In genomic region chr8:120329030-120329748, GRCm38 (mm10) we compare ENCODE assay signal across 11 mouse cellular contexts.
A peak's percentile ranks its signal among the peaks of the same experiment; 100 is the strongest.
DNase-seq lines count a peak whose midpoint lies in the region; ATAC-seq lines count a peak whose summit lies in the region.
"Had no signal": no experiment of that assay in that cellular context is flagged by ENCODE, and none has a peak within 500 bp of the region (broad histone marks: within the 10 kb centered on the region; RNA-seq: fewer than 3 reads in every experiment).

No protein-coding gene starts in this region.

- no peak overlapping the region for H3K4me3 ChIP-seq in liver, embryonic 13.5 days (replicated peaks)
- H3K4me3 ChIP-seq in liver, embryonic 11.5 days (ENCODE audit: low read depth, low read length) = no peak overlapping the region
- H3K4me3 ChIP-seq in neural tube, embryonic 15.5 days (replicated peaks) = no peak overlapping the region

- ATAC-seq in liver, embryonic 13.5 days (ENCODE audit: low read depth) = no peak
- no peak for ATAC-seq in liver, embryonic 11.5 days (replicated peaks; ENCODE audit: low FRiP score)
- ATAC-seq in erythroid progenitor cell, adult 5-6 weeks (replicated peaks; ENCODE audit: low FRiP score, poor library complexity, severe bottlenecking) = peak; percentile 65
- ATAC-seq in neural tube, embryonic 15.5 days (ENCODE audit: low FRiP score) = peak; percentile 58; the same call in 1 of the 2 replicates
- no peak for ATAC-seq in monocyte, adult 5-6 weeks (replicated peaks; ENCODE audit: insufficient number of reproducible peaks, low FRiP score, low TSS enrichment, poor library complexity, severe bottlenecking)
- ATAC-seq: Patski had no signal

- H3K9me3 ChIP-seq in liver, embryonic 13.5 days (replicated peaks) = no peaks in the 10 kb centered on the region
- no peaks in the 10 kb centered on the region for H3K9me3 ChIP-seq in liver, embryonic 11.5 days (ENCODE audit: control insufficient read depth, low read length)
- no peaks in the 10 kb centered on the region for H3K9me3 ChIP-seq in neural tube, embryonic 15.5 days (replicated peaks)

- H3K4me1 ChIP-seq in liver, embryonic 13.5 days (replicated peaks) = peaks cover 78% of the 10 kb centered on the region
- peaks cover 48% of the 10 kb centered on the region for H3K4me1 ChIP-seq in liver, embryonic 11.5 days (replicated peaks; ENCODE audit: control insufficient read depth, insufficient read depth, low read length)
- peaks cover 28% of the 10 kb centered on the region for H3K4me1 ChIP-seq in neural tube, embryonic 15.5 days

- peak; percentile 86 to 88 for DNase-seq in cerebellum, postnatal 10 days
- DNase-seq in cerebellum, adult 8-10 months = no peak
- DNase-seq in liver, embryonic 13.5 days = no peak
- DNase-seq in liver, embryonic 11.5 days (ENCODE audit: low spot score) = no peak
- no peak for DNase-seq in thymus, postnatal 10 days (ENCODE audit: low spot score in 2 of 2)
- DNase-seq: B cell, adult 2 months; lung, postnatal 4 days had no signal

- H3K27me3 ChIP-seq in liver, embryonic 13.5 days = 0 out of 2 replicates have a peak, but pooled peaks cover 3% of the 10 kb centered on the region
- no peaks in the 10 kb centered on the region for H3K27me3 ChIP-seq in liver, embryonic 11.5 days (replicated peaks; ENCODE audit: control insufficient read depth, insufficient read depth, low read length)
- H3K27me3 ChIP-seq in neural tube, embryonic 15.5 days (replicated peaks) = no peaks in the 10 kb centered on the region
- H3K27me3 ChIP-seq: Patski had no signal

- no peaks in the 10 kb centered on the region for H3K36me3 ChIP-seq in liver, embryonic 13.5 days
- H3K36me3 ChIP-seq in liver, embryonic 11.5 days (ENCODE audit: control insufficient read depth, insufficient read depth, low read length) = no peaks in the 10 kb centered on the region
- H3K36me3 ChIP-seq in neural tube, embryonic 15.5 days = no peaks in the 10 kb centered on the region

- WGBS in liver, embryonic 13.5 days (ENCODE audit: insufficient replicate concordance) = 73% methylated on average over 11 of the region's 11 CpGs
- 87% methylated on average over 11 of the region's 11 CpGs for WGBS in liver, embryonic 11.5 days
- WGBS in neural tube, embryonic 15.5 days = 79% methylated on average over 11 of the region's 11 CpGs

- no peak overlapping the region for H3K9ac ChIP-seq in liver, embryonic 13.5 days
- no peak overlapping the region for H3K9ac ChIP-seq in liver, embryonic 11.5 days (ENCODE audit: low read depth, low read length)
- H3K9ac ChIP-seq in neural tube, embryonic 15.5 days (replicated peaks) = no peak overlapping the region

- H3K4me2 ChIP-seq in liver, embryonic 13.5 days = no peak overlapping the region; the same call in 1 of the 2 replicates
- no peak overlapping the region for H3K4me2 ChIP-seq in liver, embryonic 11.5 days
- no peak overlapping the region for H3K4me2 ChIP-seq in neural tube, embryonic 15.5 days

- peak overlapping the region; percentile 20; the same call in 1 of the 2 replicates for H3K27ac ChIP-seq in liver, embryonic 13.5 days
- no peak overlapping the region for H3K27ac ChIP-seq in liver, embryonic 11.5 days (ENCODE audit: low read depth, low read length)
- no peak overlapping the region for H3K27ac ChIP-seq in neural tube, embryonic 15.5 days (replicated peaks)

Comparison
In these comparisons a context has a peak if more than half of its experiments do, and no peak if none do; other contexts are left out.
1. DNase-seq: peak in cerebellum, postnatal 10 days (2 of 2); none in cerebellum, adult 8-10 months (single experiment), liver, embryonic 13.5 days (single experiment), liver, embryonic 11.5 days (single experiment) and thymus, postnatal 10 days (0 of 2).
2. ATAC-seq: peak in erythroid progenitor cell, adult 5-6 weeks (single experiment) and neural tube, embryonic 15.5 days (single experiment); none in liver, embryonic 13.5 days (single experiment), liver, embryonic 11.5 days (single experiment) and monocyte, adult 5-6 weeks (single experiment).